Mouse (Mus musculus): ENCODE measurements around the gene Kcnmb3. TPM values are rescaled to one million over a fixed set of nuclear protein-coding genes. Genes with fewer than 3 reads are reported as not detected.
"Not testable (repeated sequence)": the region's sequence is repeated elsewhere in the genome, so short reads cannot be mapped to it uniquely, and the experiment has no call there.

Kcnmb3 gene
- total RNA-seq, 4 experiments from 2014 or later, result not detected

DNA sequence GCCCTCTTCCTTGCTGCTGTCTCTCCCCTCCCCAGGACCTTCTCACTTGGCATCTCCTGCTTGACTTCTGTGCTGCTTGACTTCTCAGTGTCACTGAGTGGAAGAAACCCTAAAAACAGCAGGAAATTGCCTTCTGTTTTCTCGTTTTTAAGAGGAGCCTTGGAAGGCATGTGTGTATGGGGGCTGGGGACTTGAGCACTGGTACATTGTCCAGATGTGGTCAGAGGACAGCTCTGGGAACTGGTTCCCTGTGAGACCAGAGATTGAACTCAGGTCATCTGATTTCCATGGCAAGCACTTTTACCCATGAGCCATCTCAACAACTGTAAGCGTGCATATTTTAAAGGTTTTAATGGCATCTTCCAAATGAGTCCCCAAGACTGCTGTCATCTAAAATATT lies 58.0 kb downstream of the Kcnmb3 start:
- DNase-seq (ENCODE audit: low spot score in 2 of 2), result no peak

DNA sequence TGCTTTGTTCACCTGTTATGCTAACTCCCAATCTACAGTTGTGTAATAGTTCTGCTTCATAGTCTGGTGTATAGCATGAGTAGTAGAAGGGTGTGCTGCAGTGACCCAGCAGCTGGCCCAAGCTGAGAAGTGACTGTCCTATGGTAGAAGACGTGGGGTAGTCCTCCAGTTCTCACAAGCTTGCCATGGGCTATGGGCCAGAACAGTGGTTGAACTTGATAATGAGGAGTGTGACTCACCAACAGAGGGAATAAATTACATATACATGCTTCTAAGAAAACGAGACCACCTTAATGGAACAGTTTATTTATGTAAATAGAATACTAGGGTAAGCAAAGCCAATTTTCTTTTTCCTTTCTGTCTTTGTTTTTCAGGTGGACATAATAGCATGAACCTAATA lies 61.6 kb downstream of the Kcnmb3 start:
- no peak for DNase-seq (ENCODE audit: low spot score in 2 of 2)

DNA sequence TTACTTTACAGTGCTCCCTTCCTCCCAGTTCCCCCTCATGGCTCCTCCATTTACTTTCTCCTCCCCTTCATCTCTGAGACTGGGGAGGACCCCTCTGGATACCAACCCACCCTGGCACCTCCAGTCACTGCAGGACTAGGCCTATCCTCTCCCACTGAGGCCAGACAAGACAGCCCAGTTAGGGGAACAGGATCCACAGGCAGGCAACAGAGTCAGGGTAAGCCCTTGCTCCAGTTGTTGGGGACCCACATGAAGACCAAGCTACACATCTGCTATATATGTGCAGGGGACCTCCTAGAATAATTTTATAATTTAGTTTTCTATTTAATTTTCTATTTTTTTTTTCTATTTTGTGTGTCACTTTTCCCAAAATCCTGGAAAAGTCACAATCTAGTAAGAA lies 62.7 kb downstream of the Kcnmb3 start:
- DNase-seq (ENCODE audit: low spot score in 2 of 2), result not testable (repeated sequence)

DNA sequence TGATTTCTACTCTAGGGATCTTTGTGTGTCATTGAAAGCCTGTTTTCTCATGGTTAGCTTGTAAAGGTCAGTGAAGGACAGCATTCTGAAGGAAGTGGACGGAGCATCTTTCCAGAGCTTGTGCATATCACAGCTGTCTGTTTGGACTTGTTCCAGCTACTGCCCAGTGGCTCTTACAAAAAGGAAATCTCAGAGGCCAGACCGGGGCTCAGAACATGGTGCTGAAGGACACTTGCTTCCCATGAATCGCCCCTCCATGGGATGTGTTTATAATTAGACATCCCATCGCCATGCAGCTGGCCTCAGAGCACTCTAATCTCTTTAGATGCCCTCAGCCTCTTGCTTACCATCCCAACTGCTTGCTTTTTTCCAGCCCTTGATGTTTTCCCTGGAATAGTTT lies 63.1 kb downstream of the Kcnmb3 start:
- DNase-seq (ENCODE audit: low spot score in 2 of 2), result peak; percentile 14 to 21

DNA sequence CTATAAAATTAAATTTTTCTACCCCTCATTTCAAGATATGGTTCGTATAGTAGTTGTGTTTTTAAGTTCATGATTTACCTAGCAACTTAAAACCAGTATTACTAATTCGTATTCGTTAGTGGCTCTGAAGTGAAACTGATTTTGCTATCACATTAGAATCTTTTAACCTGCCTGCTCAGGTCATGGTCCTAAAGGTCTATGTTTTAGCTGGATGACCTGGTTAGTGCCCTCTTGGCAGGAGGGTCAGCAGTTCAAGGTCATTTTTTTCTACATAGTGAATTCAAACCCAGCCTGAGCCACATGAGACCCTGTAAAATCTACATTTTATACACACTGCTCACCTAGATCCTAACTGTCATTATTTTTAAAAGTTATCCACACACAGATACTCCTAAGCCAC lies 63.7 kb downstream of the Kcnmb3 start:
- DNase-seq (ENCODE audit: low spot score in 2 of 2), result no peak

DNA sequence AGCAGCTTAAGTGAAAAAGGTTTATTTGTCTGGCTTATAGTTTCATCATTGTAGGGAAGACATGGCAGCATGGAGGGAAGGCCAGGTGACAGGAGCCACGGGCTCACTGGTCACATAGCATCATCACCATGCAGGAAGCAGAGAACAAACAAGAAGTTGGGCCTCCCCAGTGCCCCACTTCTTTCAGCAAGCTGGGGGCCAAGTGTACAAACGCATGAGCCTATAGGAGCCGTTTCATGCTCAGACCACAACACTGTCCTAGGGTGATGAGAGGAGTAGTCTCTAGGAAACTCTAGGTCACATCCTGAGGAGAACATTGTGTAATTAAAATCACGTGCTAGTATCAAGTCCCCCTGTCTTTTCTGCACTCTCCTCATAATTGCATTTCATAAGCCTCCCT lies 64.3 kb downstream of the Kcnmb3 start:
- DNase-seq (ENCODE audit: low spot score in 2 of 2), result no peak

Other genes starting within 250 kb of the Kcnmb3 start
- gene Zmat3, start 126.2 kb downstream of the Kcnmb3 start, total RNA-seq (2022), result 1 to 10 TPM; 7.1 to 9.7 (median 8.6) TPM
- 10 to 100 TPM; 40.7 to 50.6 (median 45.8) TPM for gene Pik3ca, start 94.6 kb downstream of the Kcnmb3 start, total RNA-seq (2022)
- 10 to 100 TPM; 27.6 to 39.8 (median 28.8) TPM for gene Zfp639, start 18.0 kb upstream of the Kcnmb3 start, total RNA-seq (2022)
- gene Mfn1, start 37.2 kb upstream of the Kcnmb3 start, total RNA-seq (2022), result 100 to 1,000 TPM; 196 to 263 (median 234) TPM
- 1 to 10 TPM; 3.1 to 5.4 (median 4.8) TPM for gene Gnb4, start 124.4 kb upstream of the Kcnmb3 start, total RNA-seq (2022)
- 10 to 100 TPM; 11.0 to 19.6 (median 14.2) TPM for gene Actl6a, start 214.1 kb upstream of the Kcnmb3 start, total RNA-seq (2022)
- gene Ndufb5, start 244.8 kb upstream of the Kcnmb3 start, total RNA-seq (2022), result 100 to 1,000 TPM; 525 to 629 (median 587) TPM
- 10 to 100 TPM; 20.4 to 30.2 (median 26.4) TPM for gene Mrpl47, start 245.4 kb upstream of the Kcnmb3 start, total RNA-seq (2022)

Measured in gastrocnemius, adult 8-10 months (tissue).